Mouse (Mus musculus) cortical plate, adult 2 months (tissue): ENCODE data around the gene Glcci1. TPM values are rescaled to one million over a fixed set of nuclear protein-coding genes. Genes with fewer than 3 reads are reported as not detected.

Experiments
- H3K27ac ChIP-seq: fragments of 200-500 bp; 2 replicates; pipeline ENCODE4 v1.5.1; 2012; ENCODE audit warnings: low read length, control low read depth, inconsistent platforms; ENCODE audit not compliant: insufficient read depth
- H3K4me1 ChIP-seq: fragments of 200-500 bp; 2 replicates; pipeline ENCODE4 v1.6.1; 2011; ENCODE audit warnings: low read length; ENCODE audit not compliant: control insufficient read depth, insufficient read depth
- H3K4me3 ChIP-seq: fragments of 200-500 bp; 2 replicates; pipeline ENCODE4 v1.5.1; 2011; ENCODE audit warnings: mild to moderate bottlenecking, low read length, control low read depth; ENCODE audit not compliant: insufficient read depth
- CTCF ChIP-seq: fragments of 200-500 bp; IDR thresholded peaks from 2 replicates; pipeline ENCODE4 v1.5.1; 2011; ENCODE audit warnings: mild to moderate bottlenecking, control low read depth, low read length; ENCODE audit not compliant: insufficient read depth; ENCODE audit errors: extremely low read depth
- POLR2A ChIP-seq: fragments of 200-500 bp; IDR thresholded peaks from 2 replicates; pipeline ENCODE4 v1.6.1; 2011; ENCODE audit warnings: mild to moderate bottlenecking, low read length, control low read depth; ENCODE audit not compliant: insufficient read depth; ENCODE audit errors: extremely low read depth
- polyA plus RNA-seq: library from polyadenylated mRNA; depleted of rRNA; stranded (reverse); fragments of >200 nt; gene quantifications from 2 replicates; pipeline ENCODE4 v1.2.3, GENCODE M21; 2012

Glcci1 gene
- polyA plus RNA-seq, 1 experiment, result 17.7 TPM

DNA sequence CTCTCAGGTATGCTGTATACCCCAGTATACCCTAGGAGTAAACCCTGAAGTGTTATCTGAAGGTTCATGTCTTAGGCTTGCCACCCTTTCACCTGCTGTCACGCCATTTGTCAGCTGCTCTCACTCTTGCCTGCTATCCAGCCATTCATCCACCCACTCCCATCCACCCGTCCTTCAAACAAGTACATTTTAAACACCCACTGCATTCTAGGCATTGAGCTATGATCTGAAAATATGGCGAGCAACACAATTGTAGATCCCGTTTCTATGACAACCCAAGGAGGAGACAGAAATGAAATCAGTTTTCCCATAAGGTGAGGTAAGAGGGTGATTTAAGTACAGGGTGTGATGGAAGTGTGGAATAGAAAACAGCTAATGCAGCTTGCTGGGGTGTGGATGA lies 128.7 kb downstream of the Glcci1 start:
- H3K4me1 ChIP-seq, result peaks cover 11% of the 10 kb centered on the region
- TF ChIP-seq CTCF, result no peak
- TF ChIP-seq POLR2A, result no peak
- peak overlapping the region; percentile 41; the same call in 1 of the 2 replicates for H3K27ac ChIP-seq
- no peak overlapping the region for H3K4me3 ChIP-seq

DNA sequence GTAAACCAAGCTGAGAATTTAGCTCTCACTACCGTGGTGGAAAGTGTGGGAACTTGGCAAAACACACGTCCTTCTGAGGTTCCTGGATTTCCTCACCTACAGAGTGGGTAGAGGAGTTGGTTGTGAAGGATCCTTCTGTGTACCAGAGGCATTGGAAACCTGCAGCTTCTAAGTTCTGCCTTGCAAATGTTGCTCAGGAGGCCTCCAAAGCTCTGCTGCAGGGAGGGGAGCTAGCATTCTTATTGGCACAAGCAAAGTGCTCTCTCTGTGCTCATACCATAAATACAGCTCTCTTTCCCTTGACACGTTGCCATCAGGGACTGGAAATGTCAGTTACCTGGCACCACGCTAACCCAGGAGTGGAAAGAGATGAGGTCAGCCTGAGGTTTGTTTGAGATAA lies 129.5 kb downstream of the Glcci1 start:
- TF ChIP-seq CTCF (no peak), POLR2A (no peak)
- H3K4me3 ChIP-seq, result no peak overlapping the region
- 0 out of 2 replicates have a peak overlapping the region, but pooled peaks have one; percentile 41 for H3K27ac ChIP-seq
- H3K4me1 ChIP-seq, result peaks cover 11% of the 10 kb centered on the region

DNA sequence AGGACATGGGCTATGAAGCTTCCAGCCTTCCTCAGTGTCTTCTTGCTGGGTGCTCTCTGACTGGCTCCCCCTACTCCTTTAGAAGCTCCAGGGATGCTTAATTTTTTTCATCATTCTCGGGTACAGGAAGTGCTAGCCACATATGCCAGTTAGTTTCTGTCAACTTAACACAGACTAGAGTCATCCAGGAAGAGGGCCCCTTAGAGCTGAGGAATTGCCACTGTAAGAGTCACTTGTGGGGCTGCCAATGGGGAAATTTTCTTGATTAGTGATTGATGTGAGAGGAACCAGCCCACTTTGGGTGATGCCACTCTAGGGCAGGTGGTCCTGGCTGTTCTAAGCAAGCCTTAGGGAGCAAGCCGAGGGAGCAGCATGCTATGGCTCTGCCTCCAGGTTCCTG lies 130.1 kb downstream of the Glcci1 start:
- H3K27ac ChIP-seq, result no peak overlapping the region
- no peak overlapping the region for H3K4me3 ChIP-seq
- TF ChIP-seq POLR2A (no peak), CTCF (no peak)
- H3K4me1 ChIP-seq, result peaks cover 12% of the 10 kb centered on the region

DNA sequence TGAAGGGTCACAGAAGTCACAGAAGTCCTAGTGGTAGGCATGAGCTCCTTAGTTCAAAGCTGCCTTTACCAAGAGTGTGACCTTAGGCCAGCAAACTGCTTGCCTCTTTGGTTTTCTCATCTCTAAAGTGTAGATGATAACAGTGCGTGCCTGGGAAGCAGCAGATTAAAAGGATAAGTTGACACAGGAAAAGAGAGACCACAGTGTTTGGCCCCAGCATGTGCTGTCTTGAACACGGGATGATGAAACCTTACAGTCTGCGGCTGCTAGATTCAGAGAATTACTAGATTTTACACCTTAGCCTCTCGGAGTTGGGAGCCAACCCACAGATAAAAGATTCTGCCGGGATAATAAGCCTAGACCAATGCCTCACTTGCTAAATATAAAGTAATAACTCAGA lies 131.5 kb downstream of the Glcci1 start:
- TF ChIP-seq CTCF (no peak), POLR2A (no peak)
- Histone ChIP-seq H3K27ac (no peak overlapping the region), H3K4me1 (peaks cover 15% of the 10 kb centered on the region), H3K4me3 (no peak overlapping the region)

DNA sequence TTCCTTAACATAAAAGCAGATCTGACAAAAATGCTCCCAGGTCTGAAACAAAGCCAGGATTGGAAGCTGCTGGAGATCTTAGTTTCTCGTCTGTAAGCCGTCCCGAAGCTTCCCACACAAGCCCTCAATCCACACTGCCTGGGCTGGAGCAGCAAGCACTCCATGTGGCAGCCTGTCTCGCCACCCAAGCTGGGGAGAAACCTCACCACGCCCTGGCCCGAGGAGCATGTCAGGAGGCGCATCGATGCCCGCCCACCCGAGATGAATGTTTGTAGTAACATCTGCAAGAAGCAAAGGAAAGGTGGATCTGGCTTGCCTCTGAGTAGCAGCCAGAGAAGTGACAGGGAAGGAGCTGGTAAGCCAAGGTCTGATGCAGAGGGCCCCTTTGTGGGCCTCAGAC lies 135.3 kb downstream of the Glcci1 start:
- Histone ChIP-seq H3K4me1 (peaks cover 10% of the 10 kb centered on the region), H3K4me3 (no peak overlapping the region), H3K27ac (peak overlapping the region; percentile 74)
- TF ChIP-seq POLR2A, result no peak
- no peak for TF ChIP-seq CTCF

DNA sequence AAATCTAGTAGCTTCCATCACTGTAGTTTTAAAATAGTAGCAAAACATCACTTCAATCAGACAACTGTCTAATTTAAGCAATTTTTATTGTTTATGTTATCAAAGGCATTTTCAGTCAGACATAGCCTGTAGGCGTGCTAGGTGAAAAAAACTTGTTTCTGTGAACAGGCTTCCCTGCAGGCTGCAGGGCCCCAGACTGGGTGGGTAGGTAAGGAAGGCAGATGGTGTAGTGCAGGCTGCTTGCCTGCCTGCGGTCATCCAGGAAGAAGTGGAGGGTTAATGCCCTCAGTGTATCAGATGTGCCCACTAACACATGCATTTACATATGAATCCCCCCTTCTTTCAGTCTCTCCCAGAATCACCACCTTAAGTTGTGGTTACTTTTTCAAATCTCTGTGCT lies 136.3 kb downstream of the Glcci1 start:
- H3K4me1 ChIP-seq, result peaks cover 10% of the 10 kb centered on the region
- no peak overlapping the region for H3K4me3 ChIP-seq
- no peak overlapping the region for H3K27ac ChIP-seq
- TF ChIP-seq CTCF (no peak), POLR2A (no peak)
